Comparison of ENCODE assay signal across 8 mouse cellular contexts in the genomic region with DNA sequence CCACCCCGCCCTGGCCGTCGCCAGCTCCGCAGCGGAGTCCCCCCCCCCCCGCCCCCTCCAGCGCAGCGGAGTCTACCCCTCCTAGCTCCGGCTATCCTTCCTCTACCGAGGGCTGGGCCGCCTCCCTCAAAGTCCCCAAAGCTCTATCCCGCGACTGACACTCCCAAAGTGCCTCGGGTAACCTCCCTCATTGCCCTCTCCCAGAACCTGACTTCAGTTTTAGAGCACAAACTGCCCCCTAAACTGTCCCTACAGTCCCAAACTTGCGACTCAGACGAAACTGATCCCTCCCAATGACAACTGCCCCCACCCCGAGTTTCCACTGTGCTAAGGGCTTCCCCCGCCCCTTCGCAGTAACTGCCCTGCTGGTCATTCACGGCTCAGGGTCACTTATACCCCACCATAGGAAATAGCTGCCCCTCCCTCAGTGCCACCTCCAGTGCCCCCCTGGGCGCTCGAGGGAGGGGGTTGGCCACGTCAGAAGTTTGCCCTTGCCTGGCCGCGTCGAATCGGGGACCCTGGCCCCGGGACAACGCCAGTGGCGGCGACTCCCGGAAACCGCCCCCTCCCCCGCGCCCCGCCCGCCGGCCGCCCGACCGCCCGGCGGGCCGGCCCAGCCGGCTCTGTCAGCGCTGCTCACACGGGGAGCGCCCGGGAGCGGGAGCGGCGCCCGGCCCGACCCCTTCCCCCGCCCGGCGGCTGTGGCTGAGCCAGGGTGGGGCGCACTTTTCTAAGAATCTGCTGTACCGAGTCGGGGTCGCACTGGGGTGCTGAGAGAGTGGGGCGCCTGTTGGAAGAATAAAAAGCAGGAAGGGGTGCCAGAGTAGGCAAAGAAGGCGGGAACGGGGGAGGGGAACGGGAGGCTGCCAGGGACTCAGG. TPM values are rescaled to one million over a fixed set of nuclear protein-coding genes. Genes with fewer than 3 reads are reported as not detected.
DNase-seq lines count a peak whose midpoint lies in the region; ATAC-seq and TF ChIP-seq lines count a peak whose summit lies in the region.

No protein-coding gene starts in this region.

- peaks cover 73% of the 10 kb centered on the region for H3K4me1 ChIP-seq in G1E (ENCODE audit: insufficient read depth, low read depth, low read length)
- peaks cover 100% of the 10 kb centered on the region for H3K4me1 ChIP-seq in forebrain, embryonic 10.5 days
- peaks cover 76% of the 10 kb centered on the region for H3K4me1 ChIP-seq in lung, embryonic 15.5 days

- WGBS in forebrain, embryonic 10.5 days: under 1% methylated on average over 65 of the region's 65 CpGs
- WGBS in lung, embryonic 15.5 days: under 1% methylated on average over 57 of the region's 65 CpGs

- no peak for TF ChIP-seq CTCF in G1E (IDR thresholded peaks at IDR 0.05; ENCODE audit: low read depth, low read length)

- peaks cover 98% of the 10 kb centered on the region for H3K27me3 ChIP-seq in G1E (ENCODE audit: insufficient read depth, low read length)
- peaks cover 96% of the 10 kb centered on the region for H3K27me3 ChIP-seq in forebrain, embryonic 10.5 days (ENCODE audit: poor library complexity, severe bottlenecking)
- no peaks in the 10 kb centered on the region for H3K27me3 ChIP-seq in lung, embryonic 15.5 days

- intact Hi-C loops in heart, postnatal 10 days (cut with DNase I): no loop called here

- peak overlapping the region; percentile 74 for H3K4me3 ChIP-seq in G1E (ENCODE audit: low read depth, low read length)
- peak overlapping the region; percentile 69 for H3K4me3 ChIP-seq in forebrain, embryonic 10.5 days
- H3K4me3 ChIP-seq in lung, embryonic 15.5 days: peak overlapping the region; percentile 56

- H3K9me3 ChIP-seq in G1E (replicated peaks): no peaks in the 10 kb centered on the region
- H3K9me3 ChIP-seq in forebrain, embryonic 10.5 days: no peaks in the 10 kb centered on the region
- H3K9me3 ChIP-seq in lung, embryonic 15.5 days: no peaks in the 10 kb centered on the region

- peak overlapping the region; percentile 52 for H3K9ac ChIP-seq in lung, embryonic 15.5 days

- H3K4me2 ChIP-seq in lung, embryonic 15.5 days: peak overlapping the region; percentile 87

- no peaks in the 10 kb centered on the region for H3K36me3 ChIP-seq in G1E (replicated peaks)
- H3K36me3 ChIP-seq in forebrain, embryonic 10.5 days (replicated peaks): peaks cover 3% of the 10 kb centered on the region; the same call in 1 of the 2 replicates
- H3K36me3 ChIP-seq in lung, embryonic 15.5 days: peaks cover 17% of the 10 kb centered on the region; the same call in 1 of the 2 replicates

- DNase-seq in G1E (ENCODE audit: low spot score): peak; percentile 69
- DNase-seq in adrenal gland, postnatal 36 days: peak; percentile 71 to 87
- DNase-seq in forebrain, embryonic 10.5 days (ENCODE audit: extremely low spot score, low spot score): peak; percentile 63
- DNase-seq in heart, postnatal 10 days: peak; percentile 87 to 89
- DNase-seq in kidney, postnatal 25 days: peak; percentile 77 to 89
- peak; percentile 66 for DNase-seq in ovary, adult 18-20 months (ENCODE audit: low spot score)

- ATAC-seq in G1E (ENCODE audit: extremely low read depth, insufficient number of reproducible peaks, low FRiP score, poor library complexity, severe bottlenecking): no peak
- ATAC-seq in lung, embryonic 15.5 days (ENCODE audit: borderline replicate concordance, extremely low read depth, low FRiP score, low TSS enrichment): peak; percentile 56
- no peak for ATAC-seq in erythroid progenitor cell, adult 5-6 weeks (replicated peaks; ENCODE audit: low FRiP score, poor library complexity, severe bottlenecking)

- H3K27ac ChIP-seq in forebrain, embryonic 10.5 days: peak overlapping the region; percentile 87
- H3K27ac ChIP-seq in lung, embryonic 15.5 days: peak overlapping the region; percentile 100

RNA-seq across cellular contexts. Expression of a gene that starts 9.8 kb away (rescaled TPM):
- total RNA-seq in G1E (2014; fragmentation: Nextera tagmentation): 2.6 and 3.4 TPM in 2 replicates
- 1.0 and 1.9 TPM in 2 replicates for total RNA-seq in G1E (2017)
- 1.8 and 2.2 TPM in 2 replicates for polyA plus RNA-seq in G1E (2012)
- total RNA-seq in adrenal gland, postnatal 36 days (2021): 10 to 100 TPM; 21.7 to 30.4 TPM
- 27.5 and 31.3 TPM in 2 replicates for polyA plus RNA-seq in forebrain, embryonic 10.5 days (2016; fragmentation: Nextera tagmentation; extraction: Ambion mirVana)
- 10 to 100 TPM; 23.2 to 27.2 TPM for total RNA-seq in heart, postnatal 10 days (2021)
- polyA plus RNA-seq in lung, embryonic 15.5 days (2015; fragmentation: Nextera tagmentation; extraction: Ambion mirVana): 43.7 and 43.8 TPM in 2 replicates
- 4.6 and 9.4 TPM in 2 replicates for total RNA-seq in erythroid progenitor cell, adult 5-6 weeks (2015; ENCODE audit: low replicate concordance)
- 2.6 and 3.6 TPM in 2 replicates for total RNA-seq in erythroid progenitor cell, adult 5-6 weeks (2017; ENCODE audit: low replicate concordance)

RNA-seq across cellular contexts. Expression of a gene that starts 15.7 kb away (rescaled TPM):
- total RNA-seq in G1E (2014; fragmentation: Nextera tagmentation): 23.7 and 26.6 TPM in 2 replicates
- 80.9 and 83.5 TPM in 2 replicates for total RNA-seq in G1E (2017)
- polyA plus RNA-seq in G1E (2012): 22.1 and 27.2 TPM in 2 replicates
- total RNA-seq in adrenal gland, postnatal 36 days (2021): 1 to 10 TPM; 1.5 to 2.9 TPM
- 0.42 and 0.55 TPM in 2 replicates for polyA plus RNA-seq in forebrain, embryonic 10.5 days (2016; fragmentation: Nextera tagmentation; extraction: Ambion mirVana)
- total RNA-seq in heart, postnatal 10 days (2021): 1 to 10 TPM; 1.9 to 2.0 TPM
- polyA plus RNA-seq in lung, embryonic 15.5 days (2015; fragmentation: Nextera tagmentation; extraction: Ambion mirVana): 2.0 and 3.2 TPM in 2 replicates
- 26.0 and 32.1 TPM in 2 replicates for total RNA-seq in erythroid progenitor cell, adult 5-6 weeks (2015; ENCODE audit: low replicate concordance)
- 21.8 and 32.8 TPM in 2 replicates for total RNA-seq in erythroid progenitor cell, adult 5-6 weeks (2017; ENCODE audit: low replicate concordance)

RNA-seq across cellular contexts. Expression of a gene that starts 22.9 kb away (rescaled TPM):
- total RNA-seq in G1E (2014; fragmentation: Nextera tagmentation) (not detected in 2 replicates), G1E (2017) (0.12 and 0.44 TPM in 2 replicates)
- polyA plus RNA-seq in G1E (2012): not detected in 2 replicates
- not detected for total RNA-seq in adrenal gland, postnatal 36 days (2021)
- 0.48 and 0.76 TPM in 2 replicates for polyA plus RNA-seq in forebrain, embryonic 10.5 days (2016; fragmentation: Nextera tagmentation; extraction: Ambion mirVana)
- not detected for total RNA-seq in heart, postnatal 10 days (2021)
- 0.53 and 0.57 TPM in 2 replicates for polyA plus RNA-seq in lung, embryonic 15.5 days (2015; fragmentation: Nextera tagmentation; extraction: Ambion mirVana)
- not detected in 2 replicates for total RNA-seq in erythroid progenitor cell, adult 5-6 weeks (2015; ENCODE audit: low replicate concordance)
- not detected in 2 replicates for total RNA-seq in erythroid progenitor cell, adult 5-6 weeks (2017; ENCODE audit: low replicate concordance)

RNA-seq across cellular contexts. Expression of a gene that starts 31.8 kb away (rescaled TPM):
- 24.5 and 25.8 TPM in 2 replicates for total RNA-seq in G1E (2014; fragmentation: Nextera tagmentation)
- 31.1 and 37.2 TPM in 2 replicates for total RNA-seq in G1E (2017)
- 66.2 and 75.3 TPM in 2 replicates for polyA plus RNA-seq in G1E (2012)
- 10 to 100 TPM; 39.0 to 40.0 TPM for total RNA-seq in adrenal gland, postnatal 36 days (2021)
- 64.2 and 66.8 TPM in 2 replicates for polyA plus RNA-seq in forebrain, embryonic 10.5 days (2016; fragmentation: Nextera tagmentation; extraction: Ambion mirVana)
- 10 to 100 TPM; 20.6 to 23.8 TPM for total RNA-seq in heart, postnatal 10 days (2021)
- 63.8 and 65.3 TPM in 2 replicates for polyA plus RNA-seq in lung, embryonic 15.5 days (2015; fragmentation: Nextera tagmentation; extraction: Ambion mirVana)
- 8.8 and 19.1 TPM in 2 replicates for total RNA-seq in erythroid progenitor cell, adult 5-6 weeks (2015; ENCODE audit: low replicate concordance)
- 3.1 and 5.1 TPM in 2 replicates for total RNA-seq in erythroid progenitor cell, adult 5-6 weeks (2017; ENCODE audit: low replicate concordance)

RNA-seq across cellular contexts. Expression of a gene that starts 43.0 kb away (rescaled TPM):
- total RNA-seq in G1E (2014; fragmentation: Nextera tagmentation): 2.1 and 11.9 TPM in 2 replicates
- 4.2 and 4.9 TPM in 2 replicates for total RNA-seq in G1E (2017)
- 3.1 and 4.2 TPM in 2 replicates for polyA plus RNA-seq in G1E (2012)
- 10 to 100 TPM; 79.0 to 83.7 TPM for total RNA-seq in adrenal gland, postnatal 36 days (2021)
- polyA plus RNA-seq in forebrain, embryonic 10.5 days (2016; fragmentation: Nextera tagmentation; extraction: Ambion mirVana): 36.0 and 39.9 TPM in 2 replicates
- total RNA-seq in heart, postnatal 10 days (2021): 10 to 100 TPM; 25.6 to 33.8 TPM
- 74.1 and 78.1 TPM in 2 replicates for polyA plus RNA-seq in lung, embryonic 15.5 days (2015; fragmentation: Nextera tagmentation; extraction: Ambion mirVana)
- total RNA-seq in erythroid progenitor cell, adult 5-6 weeks (2015; ENCODE audit: low replicate concordance): 8.3 and 23.9 TPM in 2 replicates
- total RNA-seq in erythroid progenitor cell, adult 5-6 weeks (2017; ENCODE audit: low replicate concordance): 6.3 and 27.2 TPM in 2 replicates

Comparison
In these comparisons a context has a peak if more than half of its experiments do, and no peak if none do; other contexts are left out.
1. RNA of a gene that starts 15.7 kb away (total RNA-seq): 23.7 to 83.5 TPM in G1E and 21.8 to 32.8 TPM in erythroid progenitor cell, adult 5-6 weeks; 1.5 to 2.9 TPM in adrenal gland, postnatal 36 days and 1.9 to 2.0 TPM in heart, postnatal 10 days; every median in the first group is over 4 times any median in the second.
2. Peak in every context shown above with its lines, with median percentiles within 50 percentile points of each other: DNase-seq and H3K4me3 ChIP-seq.